Mouse (Mus musculus): ENCODE results near the gene Phactr3. TPM values are rescaled to one million over a fixed set of nuclear protein-coding genes. Genes with fewer than 3 reads are reported as not detected.
A peak's percentile ranks its signal among the peaks of the same experiment; 100 is the strongest.

Gene Phactr3
- polyA plus RNA-seq, 1 experiment from 2014 or later = 0.04 TPM

- Histone ChIP-seq H3K36me3 (ENCODE audit: control insufficient read depth, insufficient read depth) (no peaks in the 10 kb centered on the region), H3K27ac (ENCODE audit: low read length) (no peak overlapping the region), H3K9ac (ENCODE audit: low read depth, low read length) (no peak overlapping the region), H3K4me1 (ENCODE audit: control insufficient read depth, low read depth, low read length) (peaks cover 3% of the 10 kb centered on the region), H3K27me3 (ENCODE audit: control insufficient read depth, insufficient read depth, low read depth, low read length) (no peaks in the 10 kb centered on the region), H3K4me2 (ENCODE audit: low read depth, low read length) (no peak overlapping the region), H3K4me3 (ENCODE audit: low read depth, low read length) (no peak overlapping the region), H3K9me3 (replicated peaks; ENCODE audit: control insufficient read depth, low read length) (no peaks in the 10 kb centered on the region)
- no peak for ATAC-seq (ENCODE audit: low read depth)
- 66% methylated on average over 5 of the region's 5 CpGs for WGBS (ENCODE audit: insufficient replicate concordance)
Observed at GRCm38 (mm10) chr2:178194908-178195307, 76.1 kb downstream of the Phactr3 start.

DNA sequence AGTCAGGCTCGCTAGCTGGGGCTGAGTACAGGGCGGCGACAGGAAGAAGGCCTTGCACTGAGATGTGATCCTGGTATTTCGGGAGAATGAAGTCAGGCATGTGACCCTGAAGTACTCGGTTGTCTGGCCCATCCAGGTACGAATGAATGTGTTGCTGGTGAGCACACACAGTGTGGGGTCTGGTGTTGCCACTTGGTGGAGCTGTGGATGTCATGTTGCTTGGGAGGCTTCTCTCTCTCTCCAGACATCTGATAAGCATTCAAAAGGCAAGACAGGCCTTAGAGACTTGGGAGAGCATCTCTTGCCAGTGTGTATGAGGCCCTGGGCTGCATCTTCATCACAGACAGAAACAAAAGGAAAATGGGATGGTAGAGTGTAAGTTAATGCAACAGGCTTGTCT lies 77.3 kb downstream of the Phactr3 start:
- H3K9ac ChIP-seq (ENCODE audit: low read depth, low read length) = no peak overlapping the region
- H3K27me3 ChIP-seq (ENCODE audit: control insufficient read depth, insufficient read depth, low read depth, low read length) = no peaks in the 10 kb centered on the region
- WGBS (ENCODE audit: insufficient replicate concordance) = 73% methylated on average over 6 of the region's 6 CpGs
- H3K4me1 ChIP-seq (ENCODE audit: control insufficient read depth, low read depth, low read length) = peaks cover 3% of the 10 kb centered on the region
- H3K4me3 ChIP-seq (ENCODE audit: low read depth, low read length) = no peak overlapping the region
- H3K9me3 ChIP-seq (replicated peaks; ENCODE audit: control insufficient read depth, low read length) = no peaks in the 10 kb centered on the region
- H3K4me2 ChIP-seq (ENCODE audit: low read depth, low read length) = no peak overlapping the region
- H3K36me3 ChIP-seq (ENCODE audit: control insufficient read depth, insufficient read depth) = no peaks in the 10 kb centered on the region
- peak; percentile 30; the same call in 1 of the 2 replicates for ATAC-seq (ENCODE audit: low read depth)
- no peak overlapping the region for H3K27ac ChIP-seq (ENCODE audit: low read length)

GRCm38 (mm10) chr2:178197542-178197941 lies 78.8 kb downstream of the Phactr3 start:
- no peaks in the 10 kb centered on the region for H3K36me3 ChIP-seq (ENCODE audit: control insufficient read depth, insufficient read depth)
- H3K9ac ChIP-seq (ENCODE audit: low read depth, low read length) = no peak overlapping the region
- peaks cover 3% of the 10 kb centered on the region for H3K4me1 ChIP-seq (ENCODE audit: control insufficient read depth, low read depth, low read length)
- H3K27me3 ChIP-seq (ENCODE audit: control insufficient read depth, insufficient read depth, low read depth, low read length) = no peaks in the 10 kb centered on the region
- no peaks in the 10 kb centered on the region for H3K9me3 ChIP-seq (replicated peaks; ENCODE audit: control insufficient read depth, low read length)
- WGBS (ENCODE audit: insufficient replicate concordance) = 17% methylated on average over 1 of the region's 1 CpGs
- 0 out of 2 replicates have a peak overlapping the region, but pooled peaks have one; percentile 21 for H3K4me2 ChIP-seq (ENCODE audit: low read depth, low read length)
- no peak overlapping the region for H3K27ac ChIP-seq (ENCODE audit: low read length)
- peak; percentile 96 for ATAC-seq (ENCODE audit: low read depth)
- no peak overlapping the region for H3K4me3 ChIP-seq (ENCODE audit: low read depth, low read length)

GRCm38 (mm10) chr2:178204455-178204854 lies 85.7 kb downstream of the Phactr3 start:
- Histone ChIP-seq H3K4me1 (ENCODE audit: control insufficient read depth, low read depth, low read length) (no peaks in the 10 kb centered on the region), H3K36me3 (ENCODE audit: control insufficient read depth, insufficient read depth) (no peaks in the 10 kb centered on the region), H3K9ac (ENCODE audit: low read depth, low read length) (no peak overlapping the region), H3K9me3 (replicated peaks; ENCODE audit: control insufficient read depth, low read length) (no peaks in the 10 kb centered on the region), H3K27me3 (ENCODE audit: control insufficient read depth, insufficient read depth, low read depth, low read length) (no peaks in the 10 kb centered on the region), H3K4me2 (ENCODE audit: low read depth, low read length) (no peak overlapping the region), H3K27ac (ENCODE audit: low read length) (no peak overlapping the region), H3K4me3 (ENCODE audit: low read depth, low read length) (no peak overlapping the region)
- no peak for ATAC-seq (ENCODE audit: low read depth)
- WGBS (ENCODE audit: insufficient replicate concordance) = 69% methylated on average over 10 of the region's 10 CpGs

GRCm38 (mm10) chr2:178208186-178208600 lies 89.4 kb downstream of the Phactr3 start:
- Histone ChIP-seq H3K4me3 (ENCODE audit: low read depth, low read length) (no peak overlapping the region), H3K27me3 (ENCODE audit: control insufficient read depth, insufficient read depth, low read depth, low read length) (no peaks in the 10 kb centered on the region), H3K36me3 (ENCODE audit: control insufficient read depth, insufficient read depth) (no peaks in the 10 kb centered on the region), H3K4me1 (ENCODE audit: control insufficient read depth, low read depth, low read length) (no peaks in the 10 kb centered on the region), H3K9me3 (replicated peaks; ENCODE audit: control insufficient read depth, low read length) (no peaks in the 10 kb centered on the region), H3K27ac (ENCODE audit: low read length) (no peak overlapping the region), H3K4me2 (ENCODE audit: low read depth, low read length) (no peak overlapping the region), H3K9ac (ENCODE audit: low read depth, low read length) (no peak overlapping the region)
- ATAC-seq (ENCODE audit: low read depth) = no peak
- 60% methylated on average over 5 of the region's 5 CpGs for WGBS (ENCODE audit: insufficient replicate concordance)

- no peak overlapping the region for H3K4me3 ChIP-seq (ENCODE audit: low read depth, low read length)
- no peak overlapping the region for H3K27ac ChIP-seq (ENCODE audit: low read length)
- H3K36me3 ChIP-seq (ENCODE audit: control insufficient read depth, insufficient read depth) = no peaks in the 10 kb centered on the region
- H3K4me2 ChIP-seq (ENCODE audit: low read depth, low read length) = no peak overlapping the region
- H3K9ac ChIP-seq (ENCODE audit: low read depth, low read length) = no peak overlapping the region
- 55% methylated on average over 2 of the region's 2 CpGs for WGBS (ENCODE audit: insufficient replicate concordance)
- no peaks in the 10 kb centered on the region for H3K9me3 ChIP-seq (replicated peaks; ENCODE audit: control insufficient read depth, low read length)
- no peaks in the 10 kb centered on the region for H3K27me3 ChIP-seq (ENCODE audit: control insufficient read depth, insufficient read depth, low read depth, low read length)
- no peak for ATAC-seq (ENCODE audit: low read depth)
- no peaks in the 10 kb centered on the region for H3K4me1 ChIP-seq (ENCODE audit: control insufficient read depth, low read depth, low read length)
Observed at GRCm38 (mm10) chr2:178213826-178214225, 95.1 kb downstream of the Phactr3 start.

- no peak for ATAC-seq (ENCODE audit: low read depth)
- no peak overlapping the region for H3K27ac ChIP-seq (ENCODE audit: low read length)
- no peaks in the 10 kb centered on the region for H3K36me3 ChIP-seq (ENCODE audit: control insufficient read depth, insufficient read depth)
- no peaks in the 10 kb centered on the region for H3K9me3 ChIP-seq (replicated peaks; ENCODE audit: control insufficient read depth, low read length)
- no peak overlapping the region for H3K9ac ChIP-seq (ENCODE audit: low read depth, low read length)
- no peaks in the 10 kb centered on the region for H3K27me3 ChIP-seq (ENCODE audit: control insufficient read depth, insufficient read depth, low read depth, low read length)
- H3K4me2 ChIP-seq (ENCODE audit: low read depth, low read length) = no peak overlapping the region
- no peaks in the 10 kb centered on the region for H3K4me1 ChIP-seq (ENCODE audit: control insufficient read depth, low read depth, low read length)
- WGBS (ENCODE audit: insufficient replicate concordance) = 54% methylated on average over 1 of the region's 1 CpGs
- H3K4me3 ChIP-seq (ENCODE audit: low read depth, low read length) = no peak overlapping the region
Observed at GRCm38 (mm10) chr2:178214531-178214930, 95.8 kb downstream of the Phactr3 start.

DNA sequence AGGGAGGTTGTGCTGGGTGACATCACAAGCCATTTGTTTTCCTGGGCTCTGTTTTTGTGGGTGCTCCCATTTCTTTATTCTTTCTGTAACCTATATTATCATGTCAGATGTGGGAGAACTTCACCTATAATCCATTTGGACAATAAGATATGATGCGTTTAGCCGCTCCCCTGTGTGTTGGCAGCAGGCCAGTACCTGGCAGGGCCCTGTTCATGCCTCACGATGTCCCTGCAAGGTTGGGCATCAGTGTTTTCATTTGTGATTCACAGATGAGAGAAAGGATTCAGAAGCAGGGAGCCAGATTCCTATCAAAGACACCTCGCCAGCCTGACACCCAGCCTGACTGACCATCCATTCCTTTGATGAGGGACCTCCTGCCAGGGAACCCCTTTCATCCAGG lies 99.7 kb downstream of the Phactr3 start:
- H3K4me3 ChIP-seq (ENCODE audit: low read depth, low read length) = no peak overlapping the region
- 52% methylated on average over 4 of the region's 4 CpGs for WGBS (ENCODE audit: insufficient replicate concordance)
- no peaks in the 10 kb centered on the region for H3K9me3 ChIP-seq (replicated peaks; ENCODE audit: control insufficient read depth, low read length)
- H3K4me2 ChIP-seq (ENCODE audit: low read depth, low read length) = no peak overlapping the region
- H3K9ac ChIP-seq (ENCODE audit: low read depth, low read length) = no peak overlapping the region
- H3K27ac ChIP-seq (ENCODE audit: low read length) = no peak overlapping the region
- no peaks in the 10 kb centered on the region for H3K36me3 ChIP-seq (ENCODE audit: control insufficient read depth, insufficient read depth)
- no peak for ATAC-seq (ENCODE audit: low read depth)
- no peaks in the 10 kb centered on the region for H3K4me1 ChIP-seq (ENCODE audit: control insufficient read depth, low read depth, low read length)
- H3K27me3 ChIP-seq (ENCODE audit: control insufficient read depth, insufficient read depth, low read depth, low read length) = no peaks in the 10 kb centered on the region

DNA sequence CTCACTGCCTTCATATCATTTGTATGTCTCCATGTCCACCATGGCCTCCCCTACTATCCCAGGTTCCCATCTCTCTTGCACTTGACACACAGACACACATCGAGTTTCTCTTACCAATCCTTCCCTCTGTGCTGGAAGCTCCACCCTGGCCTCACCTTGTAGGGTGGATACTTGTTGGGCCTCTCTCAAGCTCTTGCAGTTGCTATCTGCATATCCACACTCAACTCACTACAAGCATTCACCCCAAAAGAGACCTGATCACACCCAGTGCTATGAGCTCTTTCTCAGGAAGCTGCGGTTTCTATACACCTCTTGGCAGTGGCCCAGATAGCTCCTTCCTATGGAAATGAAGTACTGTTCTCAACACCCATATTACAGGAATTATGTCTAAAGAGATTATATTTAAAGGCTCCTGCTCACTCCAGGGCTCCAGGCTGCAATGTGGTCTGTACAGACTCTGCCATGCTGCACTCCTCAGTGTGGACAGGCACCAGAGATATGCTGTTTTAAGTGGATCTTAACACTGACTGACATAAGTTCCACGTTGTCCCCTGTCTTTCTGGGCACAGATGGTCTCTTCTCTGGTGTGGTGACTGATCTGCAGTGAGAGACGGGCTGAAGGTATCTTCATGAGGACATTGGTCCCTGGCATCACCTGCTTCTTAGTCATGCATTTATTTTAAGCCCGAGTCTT lies 100.8 kb downstream of the Phactr3 start:
- no peak overlapping the region for H3K27ac ChIP-seq (ENCODE audit: low read length)
- WGBS (ENCODE audit: insufficient replicate concordance) = 44% methylated on average over 5 of the region's 5 CpGs
- no peak overlapping the region for H3K4me2 ChIP-seq (ENCODE audit: low read depth, low read length)
- ATAC-seq (ENCODE audit: low read depth) = peak; percentile 69
- H3K4me3 ChIP-seq (ENCODE audit: low read depth, low read length) = no peak overlapping the region
- H3K4me1 ChIP-seq (ENCODE audit: control insufficient read depth, low read depth, low read length) = no peaks in the 10 kb centered on the region
- no peak overlapping the region for H3K9ac ChIP-seq (ENCODE audit: low read depth, low read length)
- H3K36me3 ChIP-seq (ENCODE audit: control insufficient read depth, insufficient read depth) = no peaks in the 10 kb centered on the region
- H3K27me3 ChIP-seq (ENCODE audit: control insufficient read depth, insufficient read depth, low read depth, low read length) = no peaks in the 10 kb centered on the region
- no peaks in the 10 kb centered on the region for H3K9me3 ChIP-seq (replicated peaks; ENCODE audit: control insufficient read depth, low read length)

Measured in liver, embryonic 16.5 days (tissue).